Mouse (Mus musculus): ENCODE measurements around the gene 2900026A02Rik.

2900026A02Rik gene

DNA sequence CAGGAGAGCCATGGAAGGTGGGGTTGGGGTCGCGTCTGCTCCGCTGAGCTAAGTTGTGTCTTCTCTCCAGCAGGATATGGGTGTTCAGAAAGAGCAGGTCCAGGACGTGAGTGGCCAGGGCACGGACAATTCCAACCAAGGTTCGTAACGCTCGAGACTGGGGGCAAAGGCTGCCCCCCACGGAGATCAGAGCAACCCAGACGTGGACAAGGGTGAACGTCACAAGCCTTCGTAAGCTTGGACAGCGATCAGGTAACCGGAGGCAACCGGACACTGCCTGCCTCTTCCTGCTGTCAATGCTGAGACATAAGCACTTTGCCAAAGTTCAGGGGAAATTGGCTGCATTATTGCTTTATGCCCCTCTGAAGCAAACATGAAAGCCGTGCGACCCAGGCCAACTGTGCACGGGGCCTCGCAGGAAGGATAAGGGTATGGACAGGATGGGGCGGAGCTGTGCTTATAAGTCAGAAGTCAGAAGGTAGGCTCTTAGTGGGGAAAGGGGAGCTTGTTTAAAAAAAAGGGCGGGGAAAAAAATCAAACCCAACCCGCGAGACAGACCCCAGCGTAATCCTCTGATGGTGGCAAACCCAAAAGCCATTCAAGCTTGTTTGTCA is 130.9 kb downstream of the 2900026A02Rik start:
- DNase-seq = no peak

DNA sequence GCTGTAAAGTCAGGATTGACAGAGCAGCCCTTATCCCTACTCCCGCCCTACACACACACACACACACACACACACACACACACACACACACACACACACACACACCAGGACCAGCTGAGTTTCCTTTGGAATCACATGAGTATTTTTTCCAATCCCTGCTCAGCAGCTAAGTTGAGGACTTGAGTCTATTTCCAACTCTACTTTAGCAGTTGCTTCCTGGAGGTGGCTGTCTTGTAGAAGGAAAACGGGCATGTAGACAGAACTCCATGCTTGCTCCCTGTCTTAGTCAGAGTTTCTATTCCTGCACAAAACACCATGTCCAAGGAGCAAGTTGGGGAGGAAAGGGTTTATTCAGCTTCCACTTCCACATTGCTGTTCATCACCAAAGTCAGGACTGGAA is 133.6 kb downstream of the 2900026A02Rik start:
- DNase-seq = no peak

DNA sequence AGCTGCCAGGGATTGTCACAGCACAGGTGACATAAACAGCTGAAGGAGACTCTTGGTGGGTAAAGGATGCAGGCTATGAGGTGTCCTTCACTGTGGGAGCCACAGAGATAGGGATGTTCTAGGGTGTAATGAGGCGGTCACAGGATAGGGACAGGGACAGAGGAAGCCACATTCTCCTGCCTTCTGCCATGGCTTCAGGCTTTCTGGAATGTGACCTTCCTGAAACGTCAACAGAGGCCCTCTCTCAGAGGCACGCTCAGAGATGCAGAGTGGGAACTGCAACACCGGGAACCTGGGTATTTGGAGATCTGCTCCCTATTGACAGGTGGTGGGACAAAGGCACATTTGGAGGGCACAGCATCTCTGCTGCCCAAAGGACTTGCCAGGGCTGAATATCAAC is 134.0 kb downstream of the 2900026A02Rik start:
- DNase-seq = no peak

DNA sequence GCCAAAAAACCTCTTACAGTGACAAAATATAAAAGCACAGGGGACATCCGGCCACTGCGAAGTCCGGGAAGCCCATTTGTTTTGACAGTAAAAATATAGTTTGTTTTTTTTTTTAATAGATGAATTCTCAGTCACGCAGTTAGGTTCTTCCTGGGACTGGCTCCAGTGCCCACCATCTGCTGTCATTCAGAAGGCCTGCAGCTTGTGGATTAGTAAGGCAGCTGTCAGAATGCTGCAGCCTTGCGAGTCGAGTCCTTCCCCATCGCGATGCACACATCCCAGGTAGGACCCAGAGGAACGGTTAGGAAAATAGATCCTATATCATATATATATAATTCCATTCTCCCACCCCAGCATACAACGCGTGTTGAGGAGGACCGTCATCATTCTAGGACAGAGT is 134.6 kb downstream of the 2900026A02Rik start:
- no peak for DNase-seq

DNA sequence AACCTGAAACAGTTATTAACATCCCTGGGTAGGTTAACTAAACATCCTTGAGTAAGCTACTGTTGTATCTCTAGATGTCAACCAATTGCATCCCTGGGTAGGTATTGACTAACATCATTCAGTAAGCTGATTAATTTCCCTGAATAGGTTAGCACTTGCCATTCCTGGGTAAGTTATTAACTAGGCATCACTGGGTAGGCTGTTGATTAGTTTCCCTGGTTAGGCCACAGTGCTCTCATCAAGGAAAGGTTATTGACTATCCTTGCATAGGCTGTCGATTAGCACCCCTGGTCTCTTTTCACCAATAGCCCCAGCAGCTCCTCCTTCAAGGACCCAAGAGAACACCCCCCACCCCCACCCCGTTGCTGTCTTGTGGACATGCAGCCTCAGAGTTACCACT is 135.1 kb downstream of the 2900026A02Rik start:
- DNase-seq = no peak

DNA sequence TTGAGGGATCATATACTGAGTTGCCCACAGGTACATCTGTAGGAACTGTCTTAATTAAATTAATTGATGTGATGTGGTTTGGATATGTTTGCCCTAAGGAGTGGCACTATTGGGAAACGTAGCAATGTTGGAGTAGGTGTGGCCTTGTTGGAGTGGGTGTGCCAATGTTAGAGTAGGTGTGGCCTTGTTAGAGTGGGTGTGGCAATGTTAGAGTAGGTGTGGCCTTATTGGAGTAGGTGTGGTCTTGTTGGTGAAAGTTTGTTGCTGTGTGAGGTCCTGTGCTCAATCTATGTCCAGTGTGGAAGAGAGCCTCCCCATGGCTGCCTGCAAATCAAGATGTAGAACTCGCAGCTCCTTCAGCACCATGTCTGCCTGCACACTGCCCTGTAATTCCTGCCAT is 136.7 kb downstream of the 2900026A02Rik start:
- no peak for DNase-seq

- DNase-seq = no peak
Observed at GRCm38 (mm10) chr5:113082356-113083168, 138.5 kb downstream of the 2900026A02Rik start.

GRCm38 (mm10) chr5:113081439-113081838 is 139.6 kb downstream of the 2900026A02Rik start, which contains the start of gene Crybb3:
Crybb3 (minus strand) TSS chr5:113081584.
- no peak for DNase-seq

DNA sequence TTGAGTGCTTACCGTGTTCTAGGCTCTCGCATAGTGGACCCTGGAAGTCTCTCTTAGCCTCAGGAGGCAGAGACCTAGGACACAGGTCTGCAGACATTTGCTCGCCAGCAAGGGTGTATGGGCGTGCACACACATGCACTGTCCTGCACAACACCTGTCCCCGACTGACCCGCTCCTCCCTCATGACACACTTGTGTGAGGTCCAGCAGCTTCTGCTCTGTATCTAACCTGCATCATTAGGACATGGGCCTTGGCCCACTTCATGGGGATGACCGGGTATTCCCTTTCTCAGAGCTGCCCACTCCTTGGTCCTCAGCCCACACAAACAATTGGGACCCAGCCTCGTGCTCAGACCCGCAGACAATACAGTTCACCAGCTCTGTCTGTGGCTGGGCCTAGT is 140.0 kb downstream of the 2900026A02Rik start:
- no peak for DNase-seq

GRCm38 (mm10) chr5:113079783-113080182 is 141.3 kb downstream of the 2900026A02Rik start:
- DNase-seq = peak; percentile 67

DNA sequence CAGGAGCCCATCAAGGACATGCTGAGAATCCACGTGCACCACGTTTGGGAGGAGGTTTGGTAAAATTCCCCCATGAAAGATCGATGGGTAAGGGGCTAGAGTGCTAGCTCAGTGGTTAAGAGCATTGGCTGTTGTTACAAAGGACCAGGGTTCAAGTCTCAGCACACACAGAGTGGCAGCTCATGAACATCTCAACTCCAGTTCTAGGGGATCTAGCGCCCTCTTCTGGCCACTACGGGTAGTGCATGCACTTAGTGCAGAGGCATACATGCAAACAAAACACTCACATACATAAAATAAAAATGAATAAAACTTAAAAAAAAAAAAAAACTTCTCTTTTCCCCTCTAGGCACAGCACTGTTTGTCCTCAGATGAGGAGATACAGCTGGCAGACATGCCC is 142.3 kb downstream of the 2900026A02Rik start:
- no peak for DNase-seq

DNA sequence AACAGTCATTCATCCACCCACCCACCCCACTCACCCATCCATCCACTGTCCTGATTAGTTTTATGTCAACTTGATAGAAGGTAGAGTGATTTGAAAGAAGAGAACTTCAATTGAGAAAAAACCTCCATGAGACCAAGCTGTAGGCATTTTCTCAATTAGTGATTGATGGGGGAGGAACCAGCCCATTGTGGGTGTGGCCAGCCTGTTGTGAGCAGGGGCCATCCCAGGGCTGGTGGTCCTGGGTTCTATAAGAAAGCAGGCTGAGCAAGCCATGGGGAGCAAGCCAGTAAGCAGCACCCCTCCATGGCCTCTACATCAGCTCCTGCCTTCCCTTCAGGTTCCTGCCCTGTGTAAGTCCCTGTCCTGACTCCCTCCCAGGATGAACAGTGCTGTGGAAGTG is 151.0 kb downstream of the 2900026A02Rik start, which contains the start of gene Crybb2:
Gene Crybb2, minus strand, starts transcription at position 101 of the 400 bp plus-strand sequence.
- DNase-seq = no peak

- peak; percentile 78 for DNase-seq
Observed at GRCm38 (mm10) chr5:113054308-113054707, 166.7 kb downstream of the 2900026A02Rik start.

- DNase-seq = no peak
Observed at GRCm38 (mm10) chr5:113050581-113051185, 170.4 kb downstream of the 2900026A02Rik start.

- DNase-seq = no peak
Observed at GRCm38 (mm10) chr5:113049876-113050275, 171.2 kb downstream of the 2900026A02Rik start.

DNA sequence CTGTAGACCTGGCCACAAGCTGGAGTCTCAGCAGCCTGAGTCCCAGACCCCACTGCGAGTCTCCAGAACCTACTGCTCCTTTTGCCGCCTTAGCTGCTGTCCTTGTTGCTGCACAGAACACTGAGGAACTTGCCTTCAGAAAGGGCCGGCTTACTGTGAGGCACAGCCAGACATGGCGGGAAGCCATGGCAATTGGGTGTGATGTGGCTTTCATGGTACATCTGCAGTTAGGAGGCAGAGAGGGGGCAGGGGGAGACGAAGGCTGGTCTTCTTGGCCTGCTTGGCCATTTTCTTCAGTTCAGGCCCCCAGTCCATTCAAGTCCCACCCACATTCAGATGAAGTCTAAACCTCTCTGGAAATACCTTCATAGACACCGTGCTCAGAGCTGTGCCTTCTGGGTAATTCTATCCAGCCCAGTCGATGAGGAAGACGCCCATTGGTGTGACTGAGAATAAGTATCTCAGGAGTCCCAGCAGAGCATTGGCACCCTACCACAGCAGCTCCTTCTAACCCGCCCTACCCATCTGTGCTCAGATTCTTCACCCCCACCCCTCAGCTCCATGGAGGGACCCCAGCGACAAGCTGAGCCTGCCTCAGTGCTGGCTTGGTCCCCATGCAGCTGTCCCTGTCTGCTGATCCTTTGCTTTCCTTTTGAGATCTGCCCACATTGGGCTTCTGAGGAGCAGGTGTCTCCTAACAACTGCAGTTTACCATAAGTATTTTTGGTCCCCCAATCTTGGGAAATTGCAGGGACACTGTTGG is 175.3 kb downstream of the 2900026A02Rik start:
- DNase-seq = peak; percentile 31

- DNase-seq = peak; percentile 35
Observed at GRCm38 (mm10) chr5:113043531-113043930, 177.5 kb downstream of the 2900026A02Rik start.

- DNase-seq = peak; percentile 51
Observed at GRCm38 (mm10) chr5:113041567-113042071, 179.4 kb downstream of the 2900026A02Rik start.

DNA sequence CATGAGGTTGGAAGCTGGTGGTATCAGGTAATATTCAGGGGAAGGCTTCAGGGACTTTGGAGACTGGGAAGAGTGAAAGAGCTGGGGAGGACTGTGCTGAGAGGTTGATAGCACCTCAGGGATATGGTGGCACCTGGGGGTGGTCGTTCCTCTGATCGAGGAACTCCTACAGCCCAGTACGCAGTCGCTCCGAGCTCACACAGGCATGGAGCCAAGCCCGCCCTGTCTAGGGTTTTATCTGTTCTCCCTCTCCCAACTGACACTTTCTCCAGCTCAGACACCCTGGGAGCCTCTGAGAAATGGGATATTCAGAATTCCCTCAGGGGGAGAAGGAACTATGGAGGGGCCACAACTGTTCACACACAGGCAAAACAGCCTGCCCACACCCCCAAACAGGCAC is 180.3 kb downstream of the 2900026A02Rik start:
- peak; percentile 48 for DNase-seq

DNA sequence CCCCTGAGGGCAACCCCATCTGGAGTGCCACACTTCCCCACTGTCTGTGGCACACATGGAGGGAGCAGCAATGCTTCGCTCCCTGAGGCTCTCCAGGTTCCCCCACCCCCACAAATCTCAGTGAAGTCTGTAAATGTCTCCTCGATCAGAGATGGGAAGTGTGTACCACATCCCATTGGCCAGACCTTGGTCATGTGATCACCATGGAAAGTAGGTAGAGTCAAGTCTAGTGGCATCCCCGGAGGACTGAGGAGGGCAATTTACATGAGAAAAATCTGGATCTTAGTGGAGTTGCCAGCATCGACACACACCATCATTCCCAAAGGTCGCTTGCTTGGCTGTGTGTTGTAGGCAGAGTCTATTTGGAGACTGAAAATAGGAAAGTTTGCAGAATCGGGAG is 182.4 kb downstream of the 2900026A02Rik start:
- DNase-seq = no peak
